ENCODE assay signal across 11 mouse cellular contexts in the genomic region with DNA sequence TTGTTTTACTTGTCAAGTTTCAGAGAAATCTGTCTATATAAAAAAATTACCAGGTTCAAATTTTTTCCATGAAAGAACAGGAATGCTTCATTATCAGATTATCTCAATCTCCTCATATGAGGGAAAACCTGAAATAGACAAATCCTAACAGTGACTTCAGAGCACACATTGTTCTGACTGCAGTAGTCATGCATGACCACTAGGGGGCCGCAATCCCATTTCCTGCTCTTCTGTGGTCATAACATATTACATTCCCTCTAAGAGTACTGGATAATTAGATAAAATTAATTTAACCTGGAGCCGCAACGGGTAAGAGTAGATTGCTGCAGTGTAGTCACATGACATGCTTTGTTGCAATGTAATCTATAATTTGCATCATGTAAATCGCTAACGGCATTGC. TPM values are rescaled to one million over a fixed set of nuclear protein-coding genes. Genes with fewer than 3 reads are reported as not detected.
A peak's percentile ranks its signal among the peaks of the same experiment; 100 is the strongest.
DNase-seq lines count a peak whose midpoint lies in the region; ATAC-seq and TF ChIP-seq lines count a peak whose summit lies in the region.
"Had no signal": no experiment of that assay in that cellular context is flagged by ENCODE, and none has a peak within 500 bp of the region (broad histone marks: within the 10 kb centered on the region; RNA-seq: fewer than 3 reads in every experiment).

No protein-coding gene starts in this region.

- DNase-seq in cerebellum, adult 2 months: no peak
- no peak for DNase-seq in cerebellum, adult 11-12 months
- DNase-seq in kidney, postnatal 10 days: peak; percentile 5
- DNase-seq in 3T3-L1 (ENCODE audit: low read depth, low spot score) (peak; percentile 39), MN1 (ENCODE audit: low spot score) (no peak)
- peak; percentile 11 for DNase-seq in brain, embryonic 14.5 days (ENCODE audit: low read depth)
- DNase-seq in frontal cortex, postnatal 10 days (ENCODE audit: low spot score in 2 of 2): no peak

- no peaks in the 10 kb centered on the region for H3K36me3 ChIP-seq in kidney, embryonic 15.5 days
- H3K36me3 ChIP-seq: limb, embryonic 15.5 days had no signal

- ATAC-seq in kidney, embryonic 15.5 days (replicated peaks; ENCODE audit: low FRiP score): no peak

- H3K9ac ChIP-seq in kidney, embryonic 15.5 days: no peak overlapping the region
- H3K9ac ChIP-seq: limb, embryonic 15.5 days had no signal

- no peak overlapping the region for H3K27ac ChIP-seq in cerebellum, adult 2 months (ENCODE audit: insufficient read depth, low read length)
- no peak overlapping the region for H3K27ac ChIP-seq in kidney, embryonic 15.5 days
- H3K27ac ChIP-seq: limb, embryonic 15.5 days had no signal

- 68% methylated on average over 5 of the region's 5 CpGs for WGBS in cerebellum, adult 2 months
- 74% methylated on average over 5 of the region's 5 CpGs for WGBS in kidney, embryonic 15.5 days

- H3K4me3 ChIP-seq in cerebellum, adult 2 months (replicated peaks; ENCODE audit: insufficient read depth, low read depth, low read length): no peak overlapping the region
- no peak overlapping the region for H3K4me3 ChIP-seq in kidney, embryonic 15.5 days (replicated peaks)
- H3K4me3 ChIP-seq: limb, embryonic 15.5 days had no signal

- H3K4me2 ChIP-seq in kidney, embryonic 15.5 days: no peak overlapping the region
- H3K4me2 ChIP-seq: limb, embryonic 15.5 days had no signal

- TF ChIP-seq POLR2A in cerebellum, adult 2 months (IDR thresholded peaks at IDR 0.05; ENCODE audit: borderline replicate concordance, insufficient read depth, low read length): no peak
- no peak for TF ChIP-seq POLR2A in brain, embryonic 14.5 days (IDR thresholded peaks at IDR 0.05; ENCODE audit: borderline replicate concordance, extremely low read depth, insufficient read depth, insufficient read length, poor library complexity, severe bottlenecking)

- peak; percentile 30; the same call in 1 of the 2 replicates for TF ChIP-seq CTCF in cerebellum, adult 2 months (IDR thresholded peaks at IDR 0.05; ENCODE audit: borderline replicate concordance, insufficient read depth, low read depth, low read length)
- TF ChIP-seq CTCF in brain, embryonic 14.5 days (IDR thresholded peaks at IDR 0.05; ENCODE audit: borderline replicate concordance, extremely low read depth, insufficient read depth, insufficient read length): peak; percentile 51; the same call in 1 of the 2 replicates

- no peaks in the 10 kb centered on the region for H3K9me3 ChIP-seq in kidney, embryonic 15.5 days (replicated peaks)
- H3K9me3 ChIP-seq: limb, embryonic 15.5 days had no signal

- H3K27me3 ChIP-seq in cerebellum, adult 2 months (ENCODE audit: control insufficient read depth, insufficient read depth, low read length): no peaks in the 10 kb centered on the region
- no peaks in the 10 kb centered on the region for H3K27me3 ChIP-seq in kidney, embryonic 15.5 days
- H3K27me3 ChIP-seq: CH12.LX; limb, embryonic 15.5 days had no signal

- no peaks in the 10 kb centered on the region for H3K4me1 ChIP-seq in cerebellum, adult 2 months (ENCODE audit: control insufficient read depth, insufficient read depth, low read length)
- H3K4me1 ChIP-seq in kidney, embryonic 15.5 days: no peaks in the 10 kb centered on the region
- H3K4me1 ChIP-seq: limb, embryonic 15.5 days had no signal

RNA-seq across cellular contexts. Expression of a gene that starts 17.6 kb away (rescaled TPM):
- polyA plus RNA-seq in cerebellum, adult 2 months (2012; rRNA removed): 20.3 and 22.1 TPM in 2 replicates
- polyA plus RNA-seq in kidney, embryonic 15.5 days (2015; fragmentation: Nextera tagmentation; extraction: Ambion mirVana): 0.13 TPM in 1 of 2 replicates, not detected in the other
- polyA plus RNA-seq in brain, embryonic 14.5 days (2012; rRNA removed): 3.8 and 8.2 TPM in 2 replicates
- polyA plus RNA-seq: intestine, embryonic 14.5 days had no signal

Comparison
In these comparisons a context has a peak if more than half of its experiments do, and no peak if none do; other contexts are left out.
1. DNase-seq: peak in kidney, postnatal 10 days (single experiment), 3T3-L1 (single experiment) and brain, embryonic 14.5 days (single experiment); none in cerebellum, adult 2 months (0 of 2), cerebellum, adult 11-12 months (single experiment), MN1 (single experiment) and frontal cortex, postnatal 10 days (0 of 2).